Mouse (Mus musculus): ENCODE data around the gene Htt. TPM values are rescaled to one million over a fixed set of nuclear protein-coding genes. Genes with fewer than 3 reads are reported as not detected.

The Htt gene
- total and polyA plus RNA-seq, 2 experiments: 5.2 to 10.2 TPM

DNA sequence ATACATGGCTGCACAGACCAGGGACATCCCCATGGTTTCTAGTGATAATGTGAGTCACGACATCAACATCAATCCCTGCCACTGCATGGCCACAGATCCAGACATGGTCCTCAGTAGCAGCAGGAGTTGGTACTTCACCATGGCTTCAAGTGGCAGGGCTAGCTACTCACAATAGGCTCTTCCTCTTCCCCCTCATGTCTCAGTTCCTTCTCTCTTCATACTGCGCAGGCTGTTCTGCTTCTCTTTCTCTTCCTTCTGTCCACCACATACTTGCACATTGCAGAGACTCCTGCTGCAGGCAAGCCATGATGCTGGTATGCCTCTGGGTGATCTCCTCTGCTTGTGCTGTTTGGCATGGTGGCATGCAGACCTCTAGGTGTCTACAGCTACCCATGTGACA is 11.9 kb downstream of the Htt start:
- Histone ChIP-seq H3K36me3 (ENCODE audit: control insufficient read depth, insufficient read depth, low read length) (no peaks in the 10 kb centered on the region), H3K27ac (replicated peaks; ENCODE audit: insufficient read depth, low read depth, low read length) (no peak overlapping the region), H3K4me3 (ENCODE audit: insufficient read depth, low read depth, low read length) (no peak overlapping the region), H3K9ac (ENCODE audit: low read depth, low read length) (no peak overlapping the region), H3K4me1 (ENCODE audit: control insufficient read depth, insufficient read depth, low read length) (0 out of 2 replicates have a peak, but pooled peaks cover 3% of the 10 kb centered on the region), H3K79me2 (ENCODE audit: control insufficient read depth, insufficient read depth, low read length) (peaks cover 17% of the 10 kb centered on the region), H3K27me3 (ENCODE audit: control insufficient read depth, insufficient read depth, low read length) (no peaks in the 10 kb centered on the region)
- TF ChIP-seq POLR2A (IDR thresholded peaks at IDR 0.05; ENCODE audit: extremely low read depth, insufficient read depth, low read length) (no peak), CTCF (IDR thresholded peaks at IDR 0.05; ENCODE audit: low read depth, low read length) (no peak)
- 83% methylated on average over 2 of the region's 2 CpGs for WGBS
- DNase-seq (ENCODE audit: extremely low read depth, low read depth, low spot score): no peak

- peaks cover 13% of the 10 kb centered on the region for H3K36me3 ChIP-seq (ENCODE audit: control insufficient read depth, insufficient read depth, low read length)
These were observed 23.5 kb downstream of the Htt start for GRCm38 (mm10) chr5:34785027-34785426.

GRCm38 (mm10) chr5:34791141-34791540 is 29.6 kb downstream of the Htt start:
- TF ChIP-seq CTCF (IDR thresholded peaks at IDR 0.05; ENCODE audit: low read depth, low read length) (no peak), POLR2A (IDR thresholded peaks at IDR 0.05; ENCODE audit: extremely low read depth, insufficient read depth, low read length) (no peak)
- peaks cover 19% of the 10 kb centered on the region for H3K36me3 ChIP-seq (ENCODE audit: control insufficient read depth, insufficient read depth, low read length)
- no peaks in the 10 kb centered on the region for H3K79me2 ChIP-seq (ENCODE audit: control insufficient read depth, insufficient read depth, low read length)
- 92% methylated on average over 2 of the region's 2 CpGs for WGBS
- H3K27ac ChIP-seq (replicated peaks; ENCODE audit: insufficient read depth, low read depth, low read length): no peak overlapping the region
- H3K27me3 ChIP-seq (ENCODE audit: control insufficient read depth, insufficient read depth, low read length): no peaks in the 10 kb centered on the region
- no peak overlapping the region for H3K4me3 ChIP-seq (ENCODE audit: insufficient read depth, low read depth, low read length)
- H3K4me1 ChIP-seq (ENCODE audit: control insufficient read depth, insufficient read depth, low read length): no peaks in the 10 kb centered on the region
- DNase-seq (ENCODE audit: extremely low read depth, low read depth, low spot score): no peak
- no peak overlapping the region for H3K9ac ChIP-seq (ENCODE audit: low read depth, low read length)

More at GRCm38 (mm10) chr5:34785027-34785426, 23.5 kb downstream of the Htt start:
- no peaks in the 10 kb centered on the region; the same call in 1 of the 2 replicates for H3K4me1 ChIP-seq (ENCODE audit: control insufficient read depth, insufficient read depth, low read length)
- H3K27me3 ChIP-seq (ENCODE audit: control insufficient read depth, insufficient read depth, low read length): no peaks in the 10 kb centered on the region
- H3K4me3 ChIP-seq (ENCODE audit: insufficient read depth, low read depth, low read length): no peak overlapping the region
- 93% methylated on average over 3 of the region's 3 CpGs for WGBS
- H3K9ac ChIP-seq (ENCODE audit: low read depth, low read length): no peak overlapping the region
- TF ChIP-seq POLR2A (IDR thresholded peaks at IDR 0.05; ENCODE audit: extremely low read depth, insufficient read depth, low read length) (no peak), CTCF (IDR thresholded peaks at IDR 0.05; ENCODE audit: low read depth, low read length) (no peak)
- H3K79me2 ChIP-seq (ENCODE audit: control insufficient read depth, insufficient read depth, low read length): no peaks in the 10 kb centered on the region; the same call in 1 of the 2 replicates
- DNase-seq (ENCODE audit: extremely low read depth, low read depth, low spot score): no peak
- no peak overlapping the region for H3K27ac ChIP-seq (replicated peaks; ENCODE audit: insufficient read depth, low read depth, low read length)

DNA sequence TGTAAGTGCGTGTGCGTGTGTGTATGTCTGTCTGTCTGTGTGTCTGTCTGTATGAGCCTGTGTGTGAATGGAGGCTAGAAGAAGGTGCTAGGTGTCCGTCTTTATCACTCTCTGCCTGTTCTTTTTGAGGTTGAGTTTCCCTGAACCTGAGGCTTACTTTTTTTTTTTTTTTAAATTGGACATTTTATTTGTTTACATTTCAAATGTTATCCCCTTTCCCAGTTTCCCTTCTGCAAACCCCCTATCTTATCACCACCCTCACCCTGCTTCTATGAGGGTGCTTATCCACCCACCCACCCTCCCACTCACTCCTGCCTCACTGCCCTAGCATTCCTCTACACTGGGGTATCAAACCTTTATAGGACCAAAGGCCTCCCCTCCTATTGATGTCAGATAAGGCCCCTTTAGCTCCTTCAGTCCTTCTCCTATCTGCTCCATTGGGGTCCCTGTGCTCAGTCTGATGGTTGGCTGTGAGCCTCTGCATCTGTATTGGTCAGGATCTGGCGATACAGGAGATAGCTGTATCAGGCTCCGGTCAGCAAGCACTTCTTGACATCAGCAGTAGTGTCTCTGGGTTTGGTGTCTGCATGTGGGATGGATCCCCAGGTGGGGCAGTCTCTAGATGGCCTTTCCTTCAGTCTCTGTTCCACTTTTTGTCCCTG is 38.9 kb downstream of the Htt start:
- H3K9ac ChIP-seq (ENCODE audit: low read depth, low read length): no peak overlapping the region
- no peak for DNase-seq (ENCODE audit: extremely low read depth, low read depth, low spot score)
- H3K36me3 ChIP-seq (ENCODE audit: control insufficient read depth, insufficient read depth, low read length): peaks cover 35% of the 10 kb centered on the region
- no peaks in the 10 kb centered on the region for H3K79me2 ChIP-seq (ENCODE audit: control insufficient read depth, insufficient read depth, low read length)
- H3K4me3 ChIP-seq (ENCODE audit: insufficient read depth, low read depth, low read length): no peak overlapping the region
- H3K4me1 ChIP-seq (ENCODE audit: control insufficient read depth, insufficient read depth, low read length): no peaks in the 10 kb centered on the region
- 98% methylated on average over 5 of the region's 5 CpGs for WGBS
- TF ChIP-seq POLR2A (IDR thresholded peaks at IDR 0.05; ENCODE audit: extremely low read depth, insufficient read depth, low read length) (no peak), CTCF (IDR thresholded peaks at IDR 0.05; ENCODE audit: low read depth, low read length) (no peak)
- no peak overlapping the region for H3K27ac ChIP-seq (replicated peaks; ENCODE audit: insufficient read depth, low read depth, low read length)
- H3K27me3 ChIP-seq (ENCODE audit: control insufficient read depth, insufficient read depth, low read length): no peaks in the 10 kb centered on the region

DNA sequence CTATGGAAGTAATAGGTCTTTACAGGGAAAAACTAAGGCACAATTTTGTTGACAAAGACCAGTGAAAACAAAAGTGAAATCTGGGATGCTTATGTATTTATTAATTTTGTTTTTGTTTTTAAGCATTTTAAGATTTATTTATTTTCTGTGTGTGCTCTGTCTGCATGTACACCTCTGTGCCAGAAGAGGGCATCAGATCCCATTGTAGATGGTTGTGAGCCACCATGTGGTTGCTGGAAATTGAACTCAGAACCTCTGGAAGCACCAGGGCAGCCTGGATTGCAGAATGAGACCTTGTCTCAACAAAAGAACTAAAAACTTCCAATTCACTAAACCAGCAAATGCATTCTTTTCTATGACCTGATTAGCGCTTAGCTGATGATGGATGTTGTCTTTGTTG is 44.5 kb downstream of the Htt start:
- Histone ChIP-seq H3K9ac (ENCODE audit: low read depth, low read length) (no peak overlapping the region), H3K4me3 (ENCODE audit: insufficient read depth, low read depth, low read length) (no peak overlapping the region), H3K79me2 (ENCODE audit: control insufficient read depth, insufficient read depth, low read length) (no peaks in the 10 kb centered on the region), H3K27me3 (ENCODE audit: control insufficient read depth, insufficient read depth, low read length) (no peaks in the 10 kb centered on the region), H3K4me1 (ENCODE audit: control insufficient read depth, insufficient read depth, low read length) (no peaks in the 10 kb centered on the region), H3K36me3 (ENCODE audit: control insufficient read depth, insufficient read depth, low read length) (peaks cover 42% of the 10 kb centered on the region), H3K27ac (replicated peaks; ENCODE audit: insufficient read depth, low read depth, low read length) (no peak overlapping the region)
- 100% methylated on average over 1 of the region's 1 CpGs for WGBS
- DNase-seq (ENCODE audit: extremely low read depth, low read depth, low spot score): no peak
- TF ChIP-seq CTCF (IDR thresholded peaks at IDR 0.05; ENCODE audit: low read depth, low read length) (no peak), POLR2A (IDR thresholded peaks at IDR 0.05; ENCODE audit: extremely low read depth, insufficient read depth, low read length) (no peak)

DNA sequence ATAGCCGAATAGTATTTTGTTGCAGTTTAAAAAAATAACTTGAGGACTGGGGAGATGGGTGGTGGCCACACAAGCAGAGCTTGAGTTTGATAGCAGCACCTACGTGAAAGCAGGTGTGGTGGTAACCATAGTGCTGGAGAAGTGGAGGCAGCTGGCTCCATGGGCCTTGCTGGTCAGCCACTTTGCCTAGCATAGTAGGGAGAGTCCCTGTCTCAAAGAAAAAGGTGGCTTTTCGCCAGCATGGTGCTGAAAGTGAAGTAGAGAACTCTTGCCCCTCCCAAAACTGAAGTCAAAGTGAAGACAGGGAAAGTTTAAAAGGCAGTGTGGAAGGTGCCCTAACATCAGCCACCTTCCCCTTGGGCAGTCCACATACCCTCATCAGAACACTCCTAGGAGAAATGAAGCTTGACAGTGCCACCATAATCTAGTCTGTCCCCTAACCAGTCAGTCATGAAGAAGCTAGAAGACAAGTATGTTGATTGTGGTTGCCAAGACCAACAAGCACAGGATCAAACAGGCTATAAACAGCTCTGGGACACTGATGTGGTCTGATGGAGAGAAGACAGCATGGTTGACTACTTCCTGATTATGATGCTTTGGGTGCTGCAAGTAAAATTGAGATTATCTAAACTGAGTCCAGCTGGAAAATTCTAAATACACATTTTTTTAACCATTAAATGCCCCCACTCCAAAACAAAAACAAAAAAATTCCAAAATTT is 61.0 kb downstream of the Htt start:
- TF ChIP-seq POLR2A (IDR thresholded peaks at IDR 0.05; ENCODE audit: extremely low read depth, insufficient read depth, low read length) (no peak), CTCF (IDR thresholded peaks at IDR 0.05; ENCODE audit: low read depth, low read length) (no peak)
- Histone ChIP-seq H3K4me3 (ENCODE audit: insufficient read depth, low read depth, low read length) (no peak overlapping the region), H3K27ac (replicated peaks; ENCODE audit: insufficient read depth, low read depth, low read length) (no peak overlapping the region), H3K36me3 (ENCODE audit: control insufficient read depth, insufficient read depth, low read length) (peaks cover 44% of the 10 kb centered on the region), H3K79me2 (ENCODE audit: control insufficient read depth, insufficient read depth, low read length) (no peaks in the 10 kb centered on the region), H3K9ac (ENCODE audit: low read depth, low read length) (no peak overlapping the region), H3K27me3 (ENCODE audit: control insufficient read depth, insufficient read depth, low read length) (no peaks in the 10 kb centered on the region), H3K4me1 (ENCODE audit: control insufficient read depth, insufficient read depth, low read length) (no peaks in the 10 kb centered on the region)
- 98% methylated on average over 3 of the region's 3 CpGs for WGBS
- no peak for DNase-seq (ENCODE audit: extremely low read depth, low read depth, low spot score)

Measured in liver, adult 2 months (tissue).